Mouse (Mus musculus) kidney, adult 11 months (tissue): ENCODE data around the gene Slit1.
A peak's percentile ranks its signal among the peaks of the same experiment; 100 is the strongest.

Experiments used
- DNase-seq: peaks from one replicate; pipeline ENCODE4 v3.0.0; 2022

Slit1 gene

DNA sequence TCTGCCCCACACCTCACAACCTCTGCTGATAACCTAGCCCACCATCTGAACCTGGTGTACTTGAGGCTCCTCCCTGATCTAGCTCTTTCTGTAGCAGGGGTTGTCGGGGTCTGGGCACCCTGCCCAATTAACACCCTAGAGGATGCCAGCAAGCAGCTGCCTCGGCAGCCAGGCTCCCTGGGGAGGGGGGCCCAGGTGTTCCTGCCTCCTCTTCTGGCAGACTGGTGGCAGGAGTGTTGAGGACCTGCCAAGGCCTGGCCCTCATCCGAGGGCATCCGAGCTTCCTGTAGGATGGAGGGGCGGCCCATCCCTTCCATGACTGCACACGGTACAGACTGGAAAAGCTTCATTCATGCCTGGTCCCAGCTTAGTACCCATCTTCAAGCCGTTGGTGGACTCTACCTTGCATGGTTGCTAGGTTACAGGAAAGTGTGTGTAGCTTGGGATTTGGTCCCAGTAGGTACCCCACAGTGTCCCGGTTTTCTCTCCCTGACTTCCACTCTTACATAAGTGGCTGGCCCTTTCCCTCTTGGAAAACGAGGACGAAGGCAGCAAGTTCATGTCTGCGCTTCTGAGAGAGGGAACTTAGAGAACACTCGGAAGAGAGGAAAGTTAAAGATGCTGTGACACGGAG is 57.9 kb downstream of the Slit1 start:
- DNase-seq: no peak

DNA sequence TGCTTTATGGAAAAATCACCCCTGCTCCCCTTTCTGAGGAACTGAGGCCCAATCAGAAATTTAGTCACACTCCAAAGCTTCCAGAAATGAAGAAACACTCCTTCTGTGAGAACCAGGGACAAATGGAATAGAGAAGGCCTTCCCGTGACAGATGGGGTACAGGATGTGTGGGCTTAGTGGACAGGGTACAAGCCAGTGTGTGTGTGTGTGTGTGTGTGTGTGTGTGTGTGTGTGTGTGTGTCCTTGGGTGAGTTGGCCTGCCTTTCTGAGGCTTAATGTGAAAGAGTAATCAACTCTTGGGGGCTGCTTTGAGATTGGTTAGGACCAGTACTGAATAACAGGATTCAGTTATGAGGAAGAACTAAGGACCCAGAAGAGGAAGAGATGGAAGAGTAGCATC is 58.6 kb downstream of the Slit1 start:
- no peak for DNase-seq

DNA sequence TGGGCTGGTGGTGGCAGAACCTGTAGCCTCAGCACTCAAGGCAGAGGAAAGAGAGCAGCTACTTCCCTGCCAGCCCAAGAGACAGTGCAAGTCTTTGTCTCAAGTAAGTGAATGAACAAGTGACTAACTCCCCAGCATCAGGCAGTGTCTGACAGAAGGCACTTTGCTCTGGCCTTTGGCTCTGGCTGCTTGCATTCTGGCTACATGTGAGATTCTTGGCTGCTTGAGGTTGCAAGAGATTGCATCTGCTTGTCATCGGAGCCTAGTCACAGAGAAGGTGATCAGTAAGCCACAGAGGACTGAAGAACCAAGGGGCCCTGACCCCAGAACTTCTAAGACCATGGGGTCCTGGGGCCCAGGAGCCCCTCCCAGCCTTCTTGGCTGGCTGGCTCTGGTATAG is 59.5 kb downstream of the Slit1 start:
- no peak for DNase-seq

- no peak for DNase-seq
Measured at GRCm38 (mm10) chr19:41680267-41680666, 63.2 kb downstream of the Slit1 start.

DNA sequence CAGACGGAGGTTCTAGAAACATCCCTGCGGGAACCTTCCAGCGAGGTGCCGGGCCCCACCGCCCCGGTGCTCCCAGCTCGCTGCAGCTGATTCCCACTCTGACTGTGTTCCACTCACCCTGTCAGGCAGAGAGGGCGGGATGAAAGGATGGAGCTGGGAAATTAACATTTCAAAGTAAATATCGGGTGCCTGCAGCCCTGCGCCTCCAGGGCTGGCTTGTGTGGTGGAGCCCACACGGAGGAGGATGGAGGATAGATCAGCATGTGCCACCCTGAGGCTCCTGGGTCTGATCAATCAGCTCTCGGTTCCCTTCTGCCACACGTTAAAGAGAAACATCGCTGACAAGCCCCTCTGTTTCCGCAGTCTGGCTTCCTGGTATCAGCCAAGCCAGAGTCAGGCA is 64.4 kb downstream of the Slit1 start:
- DNase-seq: no peak

DNA sequence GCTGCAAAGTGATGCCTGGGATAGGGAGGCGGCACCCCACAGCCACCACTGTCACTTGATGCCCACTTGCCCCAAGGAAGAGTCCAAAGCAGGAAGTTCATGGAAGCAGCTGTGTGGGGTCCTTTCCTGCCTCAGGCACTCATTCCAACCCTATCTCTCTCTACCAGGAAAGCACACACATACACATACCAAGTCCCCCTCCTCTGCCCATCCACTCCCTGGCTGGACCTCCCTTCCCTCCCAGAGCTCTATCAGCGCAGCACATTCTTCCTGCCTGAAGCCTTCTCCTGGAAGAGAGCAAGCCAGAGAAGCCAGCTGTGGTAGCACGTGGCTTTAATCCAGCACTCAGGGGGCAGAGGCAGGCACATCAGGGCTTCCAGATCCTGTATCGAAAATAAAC is 65.9 kb downstream of the Slit1 start:
- DNase-seq: no peak

DNA sequence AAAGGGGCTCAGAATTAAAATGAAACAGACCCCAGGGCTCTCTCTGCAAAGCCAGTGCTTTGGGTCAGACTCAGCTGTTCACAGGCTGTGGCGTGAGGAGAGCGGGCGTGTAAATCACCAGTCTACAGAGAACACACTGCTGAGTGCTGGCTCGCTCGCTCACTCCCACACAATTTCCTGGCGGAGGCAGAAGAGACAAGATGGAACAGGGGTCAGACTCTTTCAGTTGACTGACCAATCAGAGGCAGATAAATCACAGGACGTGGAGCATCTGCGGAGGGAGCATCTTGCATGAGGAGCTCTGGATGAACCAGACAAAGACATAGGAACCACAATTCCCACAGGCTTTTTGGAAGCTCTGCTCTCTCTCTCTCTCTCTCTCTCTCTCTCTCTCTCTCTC is 67.9 kb downstream of the Slit1 start:
- no peak for DNase-seq

DNA sequence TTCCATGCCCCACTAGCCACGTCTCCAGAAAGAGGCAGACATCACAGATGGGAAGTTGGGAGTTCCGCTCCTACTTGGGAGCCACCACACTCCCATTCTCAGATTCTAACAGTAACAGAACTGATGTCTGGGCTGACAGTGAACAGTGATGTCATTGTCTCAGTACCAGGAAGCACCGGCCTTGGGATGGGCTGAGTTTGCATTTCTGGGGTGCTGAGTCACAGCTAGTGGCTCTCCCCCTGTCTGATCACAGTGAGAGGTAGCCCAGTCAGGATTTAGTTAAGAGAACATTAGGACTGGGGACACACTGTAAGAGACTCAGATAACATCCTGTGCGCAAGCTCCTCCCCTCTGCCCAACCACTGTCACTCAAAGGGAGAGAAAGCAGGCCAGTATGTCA is 69.1 kb downstream of the Slit1 start:
- DNase-seq: no peak

DNA sequence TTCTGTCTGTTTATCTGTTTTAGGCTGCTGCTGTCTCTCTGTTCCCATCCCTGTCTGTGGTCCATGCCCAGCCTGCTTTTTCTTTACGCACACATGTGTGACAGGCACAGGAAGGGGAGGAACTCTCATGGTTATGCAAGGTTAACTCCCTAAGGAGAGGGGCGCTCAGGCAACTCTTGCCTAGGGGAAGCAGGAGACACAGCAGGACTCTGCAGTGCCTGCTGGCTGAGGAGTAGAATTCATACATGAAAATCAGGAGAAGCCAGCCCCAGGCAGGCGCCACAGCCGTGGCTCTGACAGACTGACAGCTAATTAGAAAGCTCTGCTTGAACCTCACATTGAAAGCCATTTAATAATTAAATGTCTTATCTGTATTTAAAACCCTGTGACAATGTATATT is 70.6 kb downstream of the Slit1 start:
- no peak for DNase-seq

- no peak for DNase-seq
Measured at GRCm38 (mm10) chr19:41670931-41671330, 72.5 kb downstream of the Slit1 start.

- no peak for DNase-seq
Measured at GRCm38 (mm10) chr19:41670473-41670872, 73.0 kb downstream of the Slit1 start.

GRCm38 (mm10) chr19:41669747-41670342 is 73.6 kb downstream of the Slit1 start:
- DNase-seq: no peak

DNA sequence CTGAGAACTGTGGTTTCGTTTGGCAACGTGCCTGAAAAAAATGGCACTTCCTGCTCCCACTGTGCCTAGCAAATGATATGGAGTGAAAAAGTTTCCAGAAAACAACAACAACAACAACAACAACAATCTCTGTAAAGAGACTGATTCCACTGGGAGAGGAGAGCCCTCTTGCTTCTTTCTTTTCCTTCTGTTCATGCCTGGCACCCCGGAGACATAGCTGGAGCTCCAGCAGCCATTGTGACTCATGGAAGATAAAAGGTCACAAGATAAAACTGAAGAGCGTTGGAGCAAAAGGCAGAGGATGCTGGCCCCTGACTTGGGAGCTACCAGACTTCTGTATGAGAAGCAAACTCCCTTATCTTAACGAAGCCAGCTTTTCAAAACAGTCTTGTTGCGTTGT is 75.9 kb downstream of the Slit1 start:
- DNase-seq: no peak

- no peak for DNase-seq
Measured at GRCm38 (mm10) chr19:41665941-41666340, 77.5 kb downstream of the Slit1 start.

DNA sequence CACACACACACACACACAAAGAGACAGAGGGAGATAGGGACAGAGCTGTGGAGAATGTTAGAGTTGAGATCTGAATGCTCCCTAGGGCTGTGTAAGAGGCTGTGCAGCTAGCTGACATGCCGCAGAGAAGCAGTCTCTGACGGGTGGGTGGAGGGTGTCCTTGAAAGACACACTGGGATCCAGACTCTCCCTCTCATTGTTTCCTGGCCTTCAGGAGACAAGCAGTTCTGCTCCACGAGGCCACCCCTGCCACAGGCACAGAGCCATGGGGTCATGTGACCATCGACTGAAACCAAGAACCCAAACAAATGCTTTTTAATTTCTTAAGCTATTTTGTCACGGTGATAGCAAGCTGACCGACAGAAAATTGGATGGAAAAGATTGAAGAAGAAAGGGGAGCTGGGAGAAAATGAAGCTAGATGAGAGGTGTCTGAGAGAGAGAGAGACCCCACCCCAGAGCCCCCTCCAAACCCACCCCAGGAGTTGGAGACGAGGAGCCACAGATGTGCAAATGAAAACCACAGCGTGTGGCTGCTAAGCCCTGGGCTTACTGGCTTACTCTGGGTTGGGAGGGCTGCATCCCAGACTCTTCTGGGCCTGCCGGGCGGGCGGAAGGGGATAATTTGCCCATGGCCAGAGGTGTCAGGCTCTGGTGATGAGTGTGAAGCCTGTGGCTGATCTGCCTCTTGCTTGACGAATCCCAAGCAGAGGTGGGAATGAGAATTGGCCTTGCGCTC is 79.8 kb downstream of the Slit1 start:
- no peak for DNase-seq

DNA sequence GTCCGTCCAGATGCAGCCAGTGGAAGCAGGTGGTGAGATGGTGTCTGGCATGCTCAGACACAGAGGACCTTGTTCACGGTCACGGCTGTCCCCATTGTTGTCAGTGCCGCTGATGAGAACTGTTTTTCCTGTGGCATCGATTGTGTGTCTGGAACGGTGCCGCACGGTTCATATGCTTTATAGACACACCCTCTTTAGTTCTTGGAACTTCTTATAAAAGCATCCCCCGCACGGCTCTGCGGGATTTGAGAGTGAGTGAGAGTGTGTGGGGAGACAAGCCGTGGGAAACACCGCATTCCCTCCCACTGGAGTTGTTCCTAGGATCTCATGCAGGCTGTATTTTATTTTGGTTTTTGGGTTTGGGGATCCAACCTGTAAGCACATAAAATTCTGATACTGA is 82.0 kb downstream of the Slit1 start:
- no peak for DNase-seq

DNA sequence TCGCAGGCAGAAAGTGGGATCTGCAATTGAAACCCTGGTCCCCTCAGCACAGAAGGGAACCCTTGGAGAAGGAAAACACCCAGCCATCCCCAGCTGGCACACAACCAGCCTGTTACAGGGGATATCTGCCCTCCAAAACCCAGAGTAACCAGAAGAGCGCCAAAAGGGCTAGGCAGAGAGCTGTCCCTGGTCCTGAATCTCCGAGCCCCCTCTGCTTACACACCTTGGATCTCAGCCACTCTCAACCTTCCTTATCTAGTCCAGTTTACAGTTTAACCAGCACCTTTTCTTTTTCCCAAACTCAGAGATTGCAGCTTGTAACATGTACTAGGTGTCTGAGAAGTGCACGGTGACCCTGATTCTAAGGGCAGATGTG is 82.5 kb downstream of the Slit1 start:
- no peak for DNase-seq

- DNase-seq: no peak
Measured at GRCm38 (mm10) chr19:41660294-41660998, 83.0 kb downstream of the Slit1 start.

GRCm38 (mm10) chr19:41657446-41657845 is 86.0 kb downstream of the Slit1 start:
- no peak for DNase-seq

DNA sequence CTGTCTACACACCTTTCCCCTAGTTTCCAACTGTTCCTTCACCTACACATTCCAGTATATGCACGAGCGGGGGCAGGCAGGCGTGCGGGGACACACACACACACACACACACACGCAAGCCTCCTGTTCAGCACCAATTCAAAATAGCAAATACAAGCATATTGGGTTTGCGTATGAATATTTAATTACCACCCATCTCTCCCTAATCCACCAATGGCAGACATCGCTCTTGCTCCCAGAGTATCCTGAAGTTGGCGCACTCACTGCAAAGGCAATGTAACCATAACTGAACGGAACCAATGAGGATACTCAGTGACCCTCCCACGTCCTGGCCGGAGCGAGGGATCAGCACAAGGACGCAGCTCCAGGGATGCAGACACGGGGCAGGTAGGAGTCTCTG is 86.8 kb downstream of the Slit1 start:
- DNase-seq: no peak

DNA sequence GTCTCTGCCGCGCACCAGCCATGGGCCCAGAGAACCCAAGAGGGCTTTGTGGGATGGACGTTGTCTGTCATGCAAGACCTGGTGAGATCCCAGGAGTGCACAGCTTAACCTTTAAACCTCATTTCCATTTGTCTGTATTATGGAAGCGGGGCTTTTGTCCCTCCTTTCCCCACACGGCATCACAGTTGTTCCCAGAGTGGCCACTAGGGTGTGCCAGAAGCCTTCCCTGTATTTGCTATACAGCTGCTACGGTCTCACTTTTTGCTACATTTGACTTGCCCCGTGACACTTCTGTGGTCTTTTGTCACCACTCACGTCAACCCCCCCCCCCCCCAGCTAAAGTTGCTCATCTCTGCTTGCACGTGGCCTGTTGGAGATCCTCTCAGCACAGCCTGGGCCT is 87.5 kb downstream of the Slit1 start:
- DNase-seq: peak; percentile 22

- no peak for DNase-seq
Measured at GRCm38 (mm10) chr19:41655089-41655783, 88.2 kb downstream of the Slit1 start.

- DNase-seq: peak; percentile 17
Measured at GRCm38 (mm10) chr19:41651967-41652366, 91.5 kb downstream of the Slit1 start.
